Mouse (Mus musculus) adrenal gland, postnatal 4 days (tissue): Measurements from ENCODE around the gene Negr1. TPM values are rescaled to one million over a fixed set of nuclear protein-coding genes. Genes with fewer than 3 reads are reported as not detected.

Experiments
- DNase-seq, 2 experiments: peaks; one replicate each; pipeline ENCODE4 v3.0.0; 2021 to 2022; ENCODE audit warnings: low spot score in 2 of 2, mixed read lengths in 2 of 2
- total RNA-seq, 2 experiments: library from RNA; stranded (reverse); gene quantifications; 2 replicates each; pipeline ENCODE4 v1.2.3; 2021

Negr1 gene
- total RNA-seq, 2 experiments from 2014 or later, result 10.5 to 11.5 TPM

- no peak for DNase-seq
These were observed 232.5 kb downstream of the Negr1 start for GRCm38 (mm10) chr3:156794091-156794490.

GRCm38 (mm10) chr3:156794610-156795009, 233.0 kb downstream of the Negr1 start:
- no peak for DNase-seq

- no peak for DNase-seq
These were observed 234.6 kb downstream of the Negr1 start for GRCm38 (mm10) chr3:156796061-156796691.

GRCm38 (mm10) chr3:156799228-156799627, 237.6 kb downstream of the Negr1 start:
- no peak for DNase-seq

GRCm38 (mm10) chr3:156809836-156810235, 248.2 kb downstream of the Negr1 start:
- DNase-seq, result no peak

GRCm38 (mm10) chr3:156816938-156817337, 255.3 kb downstream of the Negr1 start:
- DNase-seq, result no peak

GRCm38 (mm10) chr3:156817452-156817851, 255.9 kb downstream of the Negr1 start:
- DNase-seq, result no peak

DNA sequence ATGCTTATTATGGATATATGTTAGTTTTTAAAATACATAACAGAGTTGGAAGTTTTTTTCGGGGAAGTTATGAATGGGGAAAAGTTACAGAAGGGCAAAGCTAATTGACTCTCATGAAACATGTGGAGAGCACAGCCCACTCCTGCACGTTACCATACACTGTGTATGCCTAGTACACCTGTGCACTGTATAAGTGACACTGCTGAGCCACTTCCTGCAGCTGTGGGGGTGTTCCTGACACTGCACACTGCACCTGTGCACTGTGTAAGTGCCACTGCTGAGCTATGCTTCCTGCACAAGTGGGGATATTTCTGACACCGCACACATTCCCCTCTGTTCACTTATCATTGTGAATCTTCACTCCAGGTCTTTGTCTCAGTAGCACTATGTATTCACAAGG, 261.4 kb downstream of the Negr1 start:
- DNase-seq, result no peak

DNA sequence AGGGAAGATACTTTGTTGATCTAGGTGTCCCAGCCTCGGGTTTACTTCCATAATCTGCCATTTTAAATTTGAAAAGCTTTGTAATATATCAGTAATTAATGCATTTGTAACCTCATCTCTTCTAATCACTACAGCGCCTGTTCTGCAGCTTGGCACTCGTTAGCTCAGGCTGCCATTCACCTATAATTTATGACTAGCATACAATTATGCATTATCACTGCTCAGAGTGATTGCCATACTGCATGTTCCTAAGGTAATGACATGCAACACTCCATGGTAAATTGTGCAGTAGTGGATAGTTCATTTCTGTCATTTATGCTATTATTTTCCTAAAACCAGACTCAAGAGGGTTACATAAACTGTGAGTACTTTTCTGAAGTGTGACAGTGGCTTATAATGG, 272.3 kb downstream of the Negr1 start:
- no peak for DNase-seq

DNA sequence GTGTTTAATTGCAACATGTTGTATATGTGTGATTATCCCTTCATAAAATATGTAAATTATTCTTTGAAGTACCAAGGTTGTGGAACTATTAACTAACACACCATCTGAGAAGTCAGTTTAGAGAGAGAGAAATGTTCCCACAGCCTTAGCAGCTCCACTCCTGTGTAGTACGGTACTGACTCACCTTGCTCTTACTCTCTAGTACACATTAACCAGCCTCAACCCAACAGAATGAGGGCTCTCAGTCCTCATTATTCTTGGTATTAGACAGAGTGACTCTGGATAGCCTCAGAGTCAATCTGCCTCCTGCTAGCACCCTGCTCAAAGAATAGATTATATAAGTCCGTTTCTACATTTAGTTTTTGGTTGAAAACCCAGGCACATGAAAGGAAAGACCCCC, 277.0 kb downstream of the Negr1 start:
- DNase-seq, result no peak

DNA sequence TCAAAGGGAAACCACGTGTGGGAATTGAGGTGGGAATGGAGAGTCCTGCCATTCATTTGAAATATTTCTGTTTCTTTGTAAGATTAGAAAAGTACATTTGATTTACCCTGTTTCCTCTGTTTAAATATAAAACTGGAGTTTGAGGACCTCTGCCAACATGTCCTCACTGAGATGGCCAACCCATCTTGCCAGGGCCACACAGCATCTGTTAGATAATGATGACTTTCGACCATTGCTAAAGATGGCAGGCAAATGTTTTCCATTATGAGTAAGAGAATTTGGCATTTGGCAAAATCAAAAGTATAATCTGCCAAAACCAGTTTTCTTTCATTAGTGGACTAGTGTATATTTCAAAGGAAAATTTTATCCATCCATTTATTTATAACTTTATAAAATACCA, 286.8 kb downstream of the Negr1 start:
- no peak for DNase-seq

DNA sequence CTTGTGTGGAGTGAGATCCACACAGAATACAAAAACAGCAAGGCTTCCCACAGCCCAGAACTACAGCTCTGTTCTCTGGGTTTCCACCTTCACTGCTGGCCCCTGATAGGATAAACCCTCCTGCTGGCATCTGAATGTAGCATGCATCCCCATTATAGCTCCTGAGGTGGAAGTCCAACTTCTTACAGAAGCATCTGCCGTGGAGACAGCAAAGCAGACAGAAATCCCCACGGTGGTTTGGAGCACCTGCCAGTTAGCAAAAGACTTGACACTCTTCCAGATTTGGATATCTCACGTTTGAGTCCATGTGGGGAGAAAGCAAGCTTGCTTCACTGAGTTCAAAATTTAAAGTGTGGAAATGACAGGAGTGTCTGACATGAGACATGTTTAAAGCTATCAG, 290.3 kb downstream of the Negr1 start:
- no peak for DNase-seq

- DNase-seq, result no peak
These were observed 308.8 kb downstream of the Negr1 start for GRCm38 (mm10) chr3:156870239-156870921.

- DNase-seq, result no peak
These were observed 309.3 kb downstream of the Negr1 start for GRCm38 (mm10) chr3:156870922-156871257.

- DNase-seq, result no peak
These were observed 310.1 kb downstream of the Negr1 start for GRCm38 (mm10) chr3:156871641-156872196.

- no peak for DNase-seq
These were observed 315.0 kb downstream of the Negr1 start for GRCm38 (mm10) chr3:156876551-156876950.

GRCm38 (mm10) chr3:156882129-156882528, 320.5 kb downstream of the Negr1 start:
- DNase-seq, result no peak

DNA sequence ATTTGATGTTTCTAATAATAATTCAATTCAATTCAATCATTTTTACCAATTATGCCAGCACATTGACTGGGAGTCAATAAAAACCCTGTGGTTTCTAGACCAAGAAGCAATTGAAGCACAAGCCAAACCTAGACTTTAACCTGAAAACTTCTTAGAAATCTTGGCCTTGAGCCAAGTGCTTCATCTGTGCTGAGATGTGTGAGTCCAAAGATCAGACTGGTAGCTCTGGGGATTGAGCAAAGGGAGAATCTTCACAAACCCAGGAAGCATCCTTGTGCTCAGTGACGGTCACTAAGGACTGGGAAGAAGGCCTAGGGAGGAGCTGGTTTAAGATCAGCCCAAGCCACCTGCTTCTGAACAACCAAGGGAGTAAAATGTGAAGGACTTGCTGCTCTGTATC, 322.3 kb downstream of the Negr1 start:
- no peak for DNase-seq

DNA sequence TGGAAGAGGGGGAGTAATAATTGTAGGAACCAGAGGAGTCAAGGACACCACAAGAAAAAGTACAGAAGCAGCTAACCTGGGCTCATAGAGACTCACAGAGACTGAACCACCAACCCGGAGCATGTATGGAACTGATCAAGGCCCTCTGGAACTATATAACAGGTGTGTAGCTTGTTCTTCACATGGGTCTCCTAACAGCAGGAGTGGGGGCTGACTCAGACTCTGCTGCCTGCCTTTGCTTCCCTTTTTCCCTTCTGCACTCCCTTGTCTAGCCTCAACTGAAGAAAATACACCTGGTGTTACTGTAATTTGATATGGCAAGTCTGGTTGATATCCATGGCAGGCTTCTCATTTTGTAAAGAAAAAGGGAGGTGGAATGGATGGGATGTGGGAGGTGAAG, 324.1 kb downstream of the Negr1 start:
- DNase-seq, result no peak

GRCm38 (mm10) chr3:156886915-156887314, 325.3 kb downstream of the Negr1 start:
- no peak for DNase-seq

DNA sequence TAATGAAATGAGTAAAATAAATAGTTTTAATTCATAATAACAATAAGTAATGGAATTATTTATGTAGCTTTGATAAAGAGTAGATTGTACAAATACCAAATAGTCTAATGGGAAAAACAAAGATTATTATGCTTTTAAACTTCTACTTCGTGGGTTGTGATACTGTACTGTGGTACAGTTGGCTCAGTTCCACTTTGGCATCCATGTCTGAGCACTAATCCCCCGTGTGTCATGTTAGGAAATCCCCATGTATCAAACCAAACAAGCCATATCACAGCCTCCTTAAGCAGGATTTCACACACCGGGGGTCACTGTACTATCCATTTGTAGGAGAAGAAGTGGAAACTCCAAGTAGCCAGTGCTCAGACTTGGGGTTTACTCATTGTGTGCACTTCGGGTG, 329.4 kb downstream of the Negr1 start:
- no peak for DNase-seq

DNA sequence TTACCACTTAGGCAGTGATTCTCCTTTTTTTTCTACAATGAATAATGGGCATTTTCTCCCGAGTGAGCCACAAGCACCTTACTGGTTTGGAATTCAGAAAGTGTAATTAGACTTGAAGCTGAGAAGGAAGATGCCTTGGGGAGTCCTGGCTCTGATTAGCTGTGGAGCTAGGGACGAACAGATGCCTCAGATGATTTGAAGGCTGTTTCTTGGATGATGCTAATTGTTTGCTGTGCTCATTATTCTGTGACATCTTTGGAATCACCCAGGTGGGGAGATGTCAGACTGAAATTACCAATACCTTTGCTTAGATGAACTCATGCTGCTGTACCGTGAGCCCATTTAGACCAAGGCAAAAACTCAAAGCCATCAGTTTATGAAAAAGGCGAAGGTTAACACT, 333.7 kb downstream of the Negr1 start:
- no peak for DNase-seq

DNA sequence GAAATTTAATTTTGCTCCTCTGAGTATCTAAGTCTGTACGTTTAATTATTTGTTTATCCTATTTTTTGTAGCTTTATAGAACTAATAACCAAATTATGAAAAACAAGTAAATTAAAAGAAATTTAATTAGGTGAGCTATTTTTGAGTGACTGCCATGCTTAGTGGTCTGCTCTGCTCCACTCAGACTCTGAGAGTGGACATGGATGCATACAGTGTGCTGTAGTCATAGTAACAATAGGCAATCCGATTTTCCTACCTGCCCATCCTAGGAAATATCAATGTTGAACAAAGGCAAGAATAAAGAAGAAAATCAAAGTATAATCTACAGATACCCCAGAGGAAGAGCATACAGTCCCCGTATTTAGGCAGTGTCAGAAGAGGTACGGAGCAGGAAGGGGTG, 334.5 kb downstream of the Negr1 start:
- DNase-seq, result no peak
